Mouse (Mus musculus) lung, postnatal 0 days (tissue): ENCODE measurements around the gene Prr14.

Experiments
- CTCF ChIP-seq: IDR thresholded peaks from 2 replicates; pipeline ENCODE4 v1.5.1; 2016; ENCODE audit warnings: antibody characterized with exemption, mild to moderate bottlenecking
- EP300 ChIP-seq: IDR thresholded peaks from 2 replicates; pipeline ENCODE4 v1.6.1; 2016; ENCODE audit warnings: antibody characterized with exemption, mild to moderate bottlenecking, control low read depth

DNA sequence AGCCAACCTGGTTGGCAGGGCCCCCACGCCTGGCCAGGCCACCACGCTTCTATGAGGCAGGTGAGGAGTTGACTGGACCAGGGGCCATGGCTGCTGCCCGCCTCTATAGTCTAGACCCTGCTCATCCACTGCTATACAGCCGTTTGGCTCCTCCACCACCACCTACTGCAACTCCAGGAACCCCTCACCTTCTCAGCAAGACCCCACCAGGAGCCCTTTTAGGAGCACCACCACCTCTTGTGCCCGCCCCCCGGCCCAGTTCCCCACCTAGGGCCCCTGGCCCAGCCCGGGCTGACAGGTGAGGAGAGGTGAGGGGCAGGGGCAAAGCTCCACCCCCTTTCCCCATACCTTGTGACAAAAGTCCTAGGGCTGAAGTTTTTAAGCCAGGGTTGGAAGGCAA is 30.6 kb downstream of the Prr14 start:
- TF ChIP-seq CTCF (no peak), EP300 (no peak)
